Mouse (Mus musculus): ENCODE measurements around the gene Atoh1.

Gene Atoh1

GRCm38 (mm10) chr6:64728499-64729198, at the start of gene Atoh1:
Atoh1 (plus strand) TSS chr6:64729125.
- DNase-seq = peak; percentile 54 to 63

DNA sequence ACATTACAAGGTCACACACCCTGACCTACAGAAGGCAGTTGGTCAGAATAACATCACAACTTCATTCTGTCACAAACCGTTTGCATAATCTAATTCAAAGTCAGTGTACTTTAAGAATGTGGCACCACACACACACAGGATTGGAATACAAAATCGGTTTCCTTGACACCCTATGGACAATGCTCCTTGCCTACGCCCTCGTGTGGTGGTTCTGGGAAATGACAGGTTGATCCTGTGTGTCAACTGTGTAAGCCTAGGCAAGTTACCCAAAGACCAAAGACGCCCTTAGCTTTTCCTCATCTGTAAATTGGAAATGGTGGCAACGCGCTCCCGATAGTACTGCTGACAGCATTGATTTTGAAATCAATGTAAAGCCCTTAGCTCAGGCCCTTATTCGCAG, 45.0 kb upstream of the Atoh1 start:
- peak; percentile 69 to 77 for DNase-seq

DNA sequence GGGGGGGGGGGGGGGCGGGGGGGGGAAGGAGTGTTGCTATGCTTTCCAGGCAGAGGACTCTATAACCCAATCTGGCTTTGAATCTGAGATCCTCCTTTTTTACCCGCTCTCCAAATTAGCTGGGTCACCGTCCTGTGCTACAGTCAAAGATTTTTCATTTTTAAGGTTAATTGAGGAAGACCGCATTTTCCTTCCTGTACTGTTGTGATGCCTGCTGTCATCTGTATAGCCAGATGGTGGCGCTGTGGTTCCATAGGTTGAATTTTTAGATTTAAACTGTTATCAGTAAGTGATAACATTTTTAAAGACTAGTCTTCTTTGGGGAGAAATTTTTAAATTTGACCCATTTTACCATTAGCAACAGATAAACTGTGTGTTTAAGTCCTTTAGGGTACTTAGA, 44.0 kb upstream of the Atoh1 start:
- peak; percentile 77 to 79 for DNase-seq

DNA sequence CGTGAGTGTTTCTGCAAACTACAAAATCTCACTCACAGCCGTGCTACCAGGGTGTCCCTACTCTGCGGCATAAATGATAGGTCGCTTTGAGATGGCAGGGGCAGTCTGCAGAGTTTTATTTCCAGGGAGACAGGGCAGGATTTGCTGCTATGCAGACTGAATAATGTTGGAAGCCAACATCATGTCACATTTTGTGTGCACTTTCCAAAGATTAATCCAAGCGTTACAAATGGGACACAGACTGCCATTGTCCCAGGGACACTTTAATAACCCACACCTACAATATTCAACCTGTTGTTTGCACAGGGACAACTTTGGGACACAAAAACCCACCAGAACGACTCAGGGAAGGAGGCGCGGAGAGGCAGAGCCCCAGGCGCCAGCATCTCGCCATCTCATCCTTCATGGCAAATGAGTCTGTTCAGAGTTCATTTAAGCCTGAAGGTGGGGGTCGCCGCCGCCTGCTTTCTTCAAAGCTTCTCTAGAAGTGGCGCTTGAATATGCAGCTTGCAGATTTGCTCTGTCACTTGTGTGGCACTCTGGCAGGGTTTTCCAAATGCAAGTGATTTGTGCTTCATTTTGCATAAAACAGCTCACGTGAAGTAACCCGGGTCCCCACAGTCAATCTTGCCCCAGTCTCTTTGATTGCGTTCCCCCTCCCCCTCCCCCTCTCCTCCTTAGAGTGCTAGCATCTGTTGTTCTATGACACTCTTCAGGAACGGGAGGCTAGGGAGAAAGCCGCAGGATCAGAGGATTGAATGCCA, 40.6 kb upstream of the Atoh1 start:
- peak; percentile 19 to 24 for DNase-seq

GRCm38 (mm10) chr6:64694688-64695087, 34.2 kb upstream of the Atoh1 start:
- DNase-seq = no peak

GRCm38 (mm10) chr6:64703659-64704058, 25.3 kb upstream of the Atoh1 start:
- DNase-seq = peak; percentile 17 to 22

GRCm38 (mm10) chr6:64727751-64728403, 1.0 kb upstream of the Atoh1 start:
- peak; percentile 42 to 65 for DNase-seq

- peak; percentile 37 to 49 for DNase-seq
Observed at GRCm38 (mm10) chr6:64729231-64730011, 496 bp downstream of the Atoh1 start.

DNA sequence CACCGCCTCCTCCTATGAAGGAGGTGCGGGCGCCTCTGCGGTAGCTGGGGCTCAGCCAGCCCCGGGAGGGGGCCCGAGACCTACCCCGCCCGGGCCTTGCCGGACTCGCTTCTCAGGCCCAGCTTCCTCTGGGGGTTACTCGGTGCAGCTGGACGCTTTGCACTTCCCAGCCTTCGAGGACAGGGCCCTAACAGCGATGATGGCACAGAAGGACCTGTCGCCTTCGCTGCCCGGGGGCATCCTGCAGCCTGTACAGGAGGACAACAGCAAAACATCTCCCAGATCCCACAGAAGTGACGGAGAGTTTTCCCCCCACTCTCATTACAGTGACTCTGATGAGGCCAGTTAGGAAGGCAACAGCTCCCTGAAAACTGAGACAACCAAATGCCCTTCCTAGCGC, 1.1 kb downstream of the Atoh1 start:
- DNase-seq = peak; percentile 24 to 34

DNA sequence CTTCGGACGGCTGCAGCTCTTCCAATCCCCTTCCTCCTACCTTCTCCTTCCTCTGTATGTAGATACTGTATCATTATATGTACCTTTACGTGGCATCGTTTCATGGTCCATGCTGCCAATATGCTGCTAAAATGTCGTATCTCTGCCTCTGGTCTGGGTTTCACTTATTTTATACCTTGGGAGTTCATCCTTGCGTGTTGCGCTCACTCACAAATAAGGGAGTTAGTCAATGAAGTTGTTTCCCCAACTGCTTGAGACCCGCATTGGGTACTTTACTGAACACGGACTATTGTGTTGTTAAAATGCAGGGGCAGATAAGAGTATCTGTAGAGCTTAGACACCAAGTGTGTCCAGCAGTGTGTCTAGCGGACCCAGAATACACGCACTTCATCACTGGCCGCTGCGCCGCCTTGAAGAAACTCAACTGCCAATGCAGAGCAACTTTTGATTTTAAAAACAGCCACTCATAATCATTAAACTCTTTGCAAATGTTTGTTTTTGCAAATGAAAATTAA, 1.6 kb downstream of the Atoh1 start:
- peak in 1 of 2 experiments; percentile 12 for DNase-seq

GRCm38 (mm10) chr6:64731126-64731525, 2.2 kb downstream of the Atoh1 start:
- no peak for DNase-seq

GRCm38 (mm10) chr6:64731621-64732320, 2.8 kb downstream of the Atoh1 start:
- no peak for DNase-seq

GRCm38 (mm10) chr6:64733311-64733710, 4.4 kb downstream of the Atoh1 start:
- no peak for DNase-seq

DNA sequence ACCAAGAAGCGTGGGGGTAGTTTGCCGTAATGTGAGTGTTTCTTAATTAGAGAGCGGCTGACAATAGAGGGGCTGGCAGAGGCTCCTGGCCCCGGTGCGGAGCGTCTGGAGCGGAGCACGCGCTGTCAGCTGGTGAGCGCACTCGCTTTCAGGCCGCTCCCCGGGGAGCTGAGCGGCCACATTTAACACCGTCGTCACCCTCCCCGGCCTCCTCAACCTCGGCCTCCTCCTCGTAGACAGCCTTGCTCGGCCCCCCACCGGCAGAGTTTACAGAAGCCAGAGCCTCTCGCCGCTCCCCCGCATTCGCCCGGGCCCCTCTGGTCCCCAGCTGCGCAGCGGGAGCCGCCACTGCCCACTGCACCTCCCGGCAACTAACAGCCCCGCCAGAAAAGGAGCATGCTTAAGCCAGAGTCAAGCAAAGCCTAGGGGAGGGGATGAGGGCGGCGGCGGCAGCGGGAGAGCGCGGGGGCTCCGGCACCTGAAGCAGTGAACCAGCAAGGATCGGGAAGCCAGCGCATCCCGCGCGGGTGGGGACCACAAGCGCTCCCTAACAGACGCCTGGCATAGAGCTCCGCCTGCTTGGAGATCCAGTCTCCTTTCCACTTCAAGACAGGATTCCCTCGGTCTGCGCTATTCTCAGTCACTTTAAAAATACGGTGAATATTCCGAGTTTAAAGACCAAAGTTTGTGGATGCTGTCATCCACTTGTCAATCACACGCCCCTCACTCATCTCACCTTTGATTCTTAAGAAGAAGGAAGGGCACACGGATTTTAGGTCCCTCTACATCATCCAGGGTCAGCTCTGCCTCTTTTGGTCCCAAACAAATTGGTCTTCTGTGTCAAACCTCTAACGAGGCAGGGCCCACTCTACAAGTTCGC, 5.8 kb downstream of the Atoh1 start:
- DNase-seq = peak; percentile 46 to 50

DNA sequence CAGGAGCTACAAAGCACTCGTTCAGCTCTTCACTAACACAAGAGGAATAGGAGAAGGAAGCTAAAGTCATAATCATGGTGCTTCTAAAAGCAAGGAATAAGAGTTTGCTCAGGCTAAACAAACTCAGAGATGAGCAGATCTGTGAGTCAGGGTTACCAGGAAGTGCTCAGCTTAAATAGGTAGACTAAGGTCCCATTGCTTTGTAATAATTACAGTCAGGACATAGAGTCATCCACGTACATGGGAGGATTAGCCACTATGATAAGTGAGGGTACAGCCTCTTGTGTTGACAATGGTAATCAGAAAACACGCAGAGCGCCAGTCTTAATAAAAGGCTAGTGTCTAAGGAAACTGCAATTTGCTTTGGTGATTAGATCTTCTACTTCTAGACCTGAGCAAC, 7.4 kb downstream of the Atoh1 start:
- DNase-seq = no peak

- DNase-seq = no peak
Observed at GRCm38 (mm10) chr6:64742915-64743489, 14.1 kb downstream of the Atoh1 start.

GRCm38 (mm10) chr6:64754515-64754914, 25.6 kb downstream of the Atoh1 start:
- no peak for DNase-seq

DNA sequence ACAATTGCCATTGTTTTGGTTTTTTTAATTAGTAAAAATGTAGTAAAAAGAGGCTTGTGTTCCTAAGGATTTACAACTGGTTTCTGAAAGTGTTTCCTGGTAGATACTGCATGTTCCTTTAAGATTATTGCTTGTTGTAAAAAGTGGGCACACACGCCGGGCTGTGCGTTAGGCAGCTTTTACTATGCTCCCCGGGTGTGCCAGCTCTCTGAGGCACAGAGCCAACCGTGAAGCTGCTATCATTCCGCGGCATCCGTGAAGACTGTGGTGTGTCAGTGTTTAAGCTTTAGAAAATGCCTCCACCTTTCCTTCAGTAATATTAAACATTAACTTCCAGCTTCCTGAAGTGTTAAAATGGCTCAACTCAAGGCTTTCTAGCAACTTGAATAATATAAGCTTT, 35.0 kb downstream of the Atoh1 start:
- peak; percentile 51 to 61 for DNase-seq

GRCm38 (mm10) chr6:64773430-64773829, 44.5 kb downstream of the Atoh1 start:
- DNase-seq = no peak
